Mouse (Mus musculus) lung, embryonic 16.5 days (tissue): Measurements from ENCODE around the gene Siglecf. TPM values are rescaled to one million over a fixed set of nuclear protein-coding genes. Genes with fewer than 3 reads are reported as not detected.

Experiments
- ATAC-seq: fragments of 200-750 bp; cut with Nextera tagmentation; 2 replicates; pipeline ENCODE4 v1.8.0; 2017; ENCODE audit warnings: low read depth, mild to moderate bottlenecking, moderate library complexity
- H3K27ac ChIP-seq: fragments of 300-500 bp; sonication (generic); 2 replicates; pipeline ENCODE4 v1.5.1; 2014; ENCODE audit warnings: mild to moderate bottlenecking, control low read depth, low read length
- H3K27me3 ChIP-seq: fragments of 300-500 bp; sonication (generic); 2 replicates; pipeline ENCODE4 v1.6.1; 2014; ENCODE audit warnings: low read depth, low read length, mixed read lengths; ENCODE audit not compliant: control insufficient read depth, insufficient read depth
- H3K36me3 ChIP-seq: fragments of 300-500 bp; sonication (generic); 2 replicates; pipeline ENCODE4 v1.6.1; 2014; ENCODE audit warnings: low read length; ENCODE audit not compliant: control insufficient read depth, insufficient read depth
- H3K4me1 ChIP-seq: fragments of 300-500 bp; sonication (generic); replicated peaks from 2 replicates; pipeline ENCODE4 v1.6.1; 2014; ENCODE audit warnings: low read length, mixed read lengths; ENCODE audit not compliant: control insufficient read depth, insufficient read depth
- H3K4me2 ChIP-seq: fragments of 300-500 bp; sonication (generic); 2 replicates; pipeline ENCODE4 v1.6.1; 2014; ENCODE audit warnings: low read depth, low read length, control low read depth
- H3K4me3 ChIP-seq: fragments of 300-500 bp; sonication (generic); 2 replicates; pipeline ENCODE4 v1.5.1; 2014; ENCODE audit warnings: mild to moderate bottlenecking, low read length, control low read depth
- H3K9ac ChIP-seq: fragments of 300-500 bp; sonication (generic); 2 replicates; pipeline ENCODE4 v1.6.1; 2014; ENCODE audit warnings: low read length, control low read depth
- H3K9me3 ChIP-seq: fragments of 300-500 bp; sonication (generic); 2 replicates; pipeline ENCODE4 v1.6.1; 2016; ENCODE audit warnings: low read length; ENCODE audit not compliant: control insufficient read depth
- WGBS: fragments of 180-500 bp; shearing (Covaris S2); extraction: QIAGEN DNeasy Blood & Tissue Kit; methylation state at CpG from one replicate; pipeline ENCODE4 v1.1.7; 2014; 5-methylcytosine and 5-hydroxymethylcytosine counted together
- polyA plus RNA-seq: library from polyadenylated mRNA; unstranded; fragments of >200 nt; fragmentation: Nextera tagmentation; extraction: Ambion mirVana; gene quantifications from 2 replicates; pipeline ENCODE4 v1.2.1, GENCODE M21; 2015

Siglecf gene
- polyA plus RNA-seq, 1 experiment from 2014 or later = 0.14 TPM

DNA sequence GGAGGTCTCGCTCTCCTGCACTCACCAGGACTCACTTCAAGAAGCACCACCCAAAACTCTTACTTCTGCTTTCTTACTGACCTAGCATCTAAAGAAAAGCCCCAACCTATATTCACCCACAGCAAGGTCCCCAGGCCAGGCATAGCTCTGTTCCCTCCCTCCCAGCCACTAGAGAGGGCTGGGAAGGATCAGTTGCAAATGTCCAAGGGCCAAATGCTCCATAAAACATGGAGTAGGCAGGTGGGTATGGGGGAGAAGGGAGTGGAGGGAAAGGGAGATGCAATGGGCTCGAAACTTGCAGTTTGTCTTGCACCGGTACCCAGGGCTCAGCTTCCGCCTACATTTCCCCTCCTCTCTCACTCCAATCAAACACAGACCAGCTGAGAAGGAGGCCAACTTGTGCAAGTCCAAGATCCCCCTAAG lies 57.0 kb downstream of the Siglecf start, which contains the start of gene Siglecg:
Gene Siglecg, plus strand, starts transcription at position 74 of the 423 bp plus-strand sequence.
- 51% methylated on average over 4 of the region's 4 CpGs for WGBS
- Histone ChIP-seq H3K9ac (no peak within 1 kb of the TSS), H3K4me2 (no peak within 1 kb of the TSS), H3K9me3 (no peaks in the 10 kb centered on the region), H3K4me3 (no peak within 1 kb of the TSS), H3K27ac (no peak within 1 kb of the TSS), H3K36me3 (no peaks in the 10 kb centered on the region), H3K4me1 (no peaks in the 10 kb centered on the region), H3K27me3 (no peaks in the 10 kb centered on the region)
- no peak for ATAC-seq

DNA sequence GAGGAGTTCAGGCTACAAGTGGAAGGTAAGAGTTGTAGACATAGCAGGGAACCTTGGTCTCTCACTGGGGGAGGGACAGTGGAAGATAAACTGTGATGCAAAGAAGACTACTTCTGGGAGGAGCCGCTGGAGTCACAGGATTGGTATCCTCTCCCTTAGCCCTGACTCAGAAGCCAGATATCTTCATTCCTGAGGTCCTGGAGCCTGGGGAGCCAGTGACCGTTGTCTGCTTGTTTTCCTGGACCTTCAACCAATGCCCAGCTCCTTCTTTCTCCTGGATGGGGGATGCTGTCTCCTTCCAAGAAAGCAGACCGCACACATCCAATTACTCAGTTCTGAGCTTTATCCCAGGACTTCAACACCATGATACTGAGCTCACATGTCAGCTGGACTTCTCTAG lies 57.9 kb downstream of the Siglecf start:
- no peak for ATAC-seq
- WGBS = 70% methylated on average over 3 of the region's 3 CpGs
- no peaks in the 10 kb centered on the region for H3K9me3 ChIP-seq
- H3K4me3 ChIP-seq = no peak overlapping the region
- no peaks in the 10 kb centered on the region for H3K4me1 ChIP-seq
- no peak overlapping the region for H3K9ac ChIP-seq
- H3K4me2 ChIP-seq = no peak overlapping the region
- no peaks in the 10 kb centered on the region for H3K36me3 ChIP-seq
- H3K27me3 ChIP-seq = no peaks in the 10 kb centered on the region
- no peak overlapping the region for H3K27ac ChIP-seq

Other genes with a start within 250 kb of the Siglecf start
- not detected in 2 replicates for gene Zfp936, start 237.1 kb upstream of the Siglecf start, polyA plus RNA-seq
- gene Zfp715, start 38.0 kb upstream of the Siglecf start, polyA plus RNA-seq = 13.1 and 15.8 TPM in 2 replicates
- gene Siglecg, start 56.9 kb downstream of the Siglecf start, polyA plus RNA-seq = 0.25 and 0.48 TPM in 2 replicates
- gene Lim2, start 76.3 kb downstream of the Siglecf start, polyA plus RNA-seq = not detected in 2 replicates
- gene Nkg7, start 85.7 kb downstream of the Siglecf start, polyA plus RNA-seq = 3.1 and 5.2 TPM in 2 replicates
- not detected in 2 replicates for gene Cldnd2, start 89.4 kb downstream of the Siglecf start, polyA plus RNA-seq
- gene Etfb, start 92.7 kb downstream of the Siglecf start, polyA plus RNA-seq = 348 and 368 TPM in 2 replicates
- gene Gm45233, start 92.8 kb downstream of the Siglecf start, polyA plus RNA-seq = 0.49 TPM in 1 of 2 replicates, not detected in the other
- 2.8 and 3.7 TPM in 2 replicates for gene Vsig10l, start 111.8 kb downstream of the Siglecf start, polyA plus RNA-seq
- 0.15 and 0.38 TPM in 2 replicates for gene Iglon5, start 138.7 kb downstream of the Siglecf start, polyA plus RNA-seq
- gene 4931406B18Rik, start 154.6 kb downstream of the Siglecf start, polyA plus RNA-seq = not detected in 2 replicates
- gene Cd33, start 193.1 kb downstream of the Siglecf start, polyA plus RNA-seq = 2.2 and 2.3 TPM in 2 replicates
- gene Zfp658, start 210.9 kb downstream of the Siglecf start, polyA plus RNA-seq = 4.3 TPM in 2 replicates
- 14.1 and 15.8 TPM in 2 replicates for gene Zfp719, start 228.3 kb downstream of the Siglecf start, polyA plus RNA-seq